Mouse (Mus musculus) kidney, adult 2 months (tissue): ENCODE data around the gene AB124611.

Experiments
- CTCF ChIP-seq: fragments of 200-500 bp; conservative IDR thresholded peaks from 2 replicates; pipeline ENCODE4 v1.5.1; 2011; ENCODE audit warnings: low read depth, mild to moderate bottlenecking, control low read depth, low read length, moderate library complexity, mixed read lengths; ENCODE audit not compliant: insufficient read depth, insufficient read length
- POLR2A ChIP-seq: fragments of 200-500 bp; IDR thresholded peaks from one replicate; pipeline ENCODE4 v1.6.1; 2011; ENCODE audit warnings: low read depth, low read length, control low read depth

DNA sequence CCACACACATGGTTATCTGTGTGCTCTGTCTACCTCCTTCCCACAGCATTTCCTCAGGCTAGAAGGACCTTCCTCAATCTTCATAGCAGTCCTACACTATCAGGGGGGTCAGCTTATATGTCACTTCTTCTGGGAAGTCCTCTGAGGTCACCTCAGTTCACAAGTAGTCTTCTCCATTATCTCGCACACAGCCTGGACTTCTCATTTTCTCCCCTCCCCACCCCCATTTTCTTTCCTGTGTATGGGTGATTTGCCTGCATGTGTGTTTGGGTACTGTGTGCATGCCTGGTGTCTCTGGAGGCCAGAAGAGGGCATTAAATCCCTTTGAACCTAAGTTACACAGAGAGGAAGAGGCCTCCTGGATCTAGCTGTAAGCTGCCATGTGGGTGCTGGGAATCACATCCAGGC, 1.9 kb downstream of the AB124611 start:
- no peak for TF ChIP-seq CTCF
- no peak for TF ChIP-seq POLR2A
